Mouse (Mus musculus) midbrain, postnatal 0 days (tissue): ENCODE measurements around the gene 2310033P09Rik. TPM values are rescaled to one million over a fixed set of nuclear protein-coding genes. Genes with fewer than 3 reads are reported as not detected.
A peak's percentile ranks its signal among the peaks of the same experiment; 100 is the strongest.

ENCODE experiments used
- ATAC-seq: fragments of 200-750 bp; cut with Nextera tagmentation; 2 replicates; pipeline ENCODE4 v1.8.0; 2017; ENCODE audit warnings: moderate number of reproducible peaks, mild to moderate bottlenecking, moderate TSS enrichment, moderate library complexity; ENCODE audit not compliant: low FRiP score
- DNase-seq: peaks from one replicate; pipeline ENCODE4 v3.0.0-alpha.2; 2015; ENCODE audit warnings: low spot score
- H3K27ac ChIP-seq: fragments of 300-500 bp; sonication (generic); 2 replicates; pipeline ENCODE4 v1.5.1; 2014; ENCODE audit warnings: low read depth, mild to moderate bottlenecking, low read length, mixed read lengths
- H3K27me3 ChIP-seq: fragments of 300-500 bp; sonication (generic); 2 replicates; pipeline ENCODE4 v1.6.1; 2014; ENCODE audit warnings: low read length, control low read depth, mixed read lengths; ENCODE audit not compliant: insufficient read depth
- H3K36me3 ChIP-seq: fragments of 300-500 bp; sonication (generic); 2 replicates; pipeline ENCODE4 v1.6.1; 2014; ENCODE audit warnings: low read length, control low read depth, mixed read lengths; ENCODE audit not compliant: insufficient read depth
- H3K4me1 ChIP-seq: fragments of 300-500 bp; sonication (generic); 2 replicates; pipeline ENCODE4 v1.6.1; 2014; ENCODE audit warnings: mild to moderate bottlenecking, control low read depth, antibody characterized with exemption, low read length, mixed read lengths; ENCODE audit not compliant: insufficient read depth
- H3K4me2 ChIP-seq: fragments of 300-500 bp; sonication (generic); 2 replicates; pipeline ENCODE4 v1.6.1; 2014; ENCODE audit warnings: low read depth, mild to moderate bottlenecking, low read length, mixed read lengths; ENCODE audit not compliant: poor library complexity, severe bottlenecking
- H3K4me3 ChIP-seq: fragments of 300-500 bp; sonication (generic); 2 replicates; pipeline ENCODE4 v1.5.1; 2014; ENCODE audit warnings: low read depth, mild to moderate bottlenecking, low read length, moderate library complexity
- H3K9ac ChIP-seq: fragments of 300-500 bp; sonication (generic); replicated peaks from 2 replicates; pipeline ENCODE4 v1.6.1; 2014; ENCODE audit warnings: mild to moderate bottlenecking, low read length, moderate library complexity, mixed read lengths; ENCODE audit not compliant: poor library complexity, severe bottlenecking
- H3K9me3 ChIP-seq: fragments of 300-500 bp; sonication (generic); 2 replicates; pipeline ENCODE4 v1.6.1; 2016; ENCODE audit warnings: low read length, control low read depth
- CTCF ChIP-seq: IDR thresholded peaks from 2 replicates; pipeline ENCODE4 v1.5.1; 2016; ENCODE audit warnings: antibody characterized with exemption, mild to moderate bottlenecking
- WGBS: fragments of 180-500 bp; shearing (Covaris S2); extraction: QIAGEN DNeasy Blood & Tissue Kit; methylation state at CpG from one replicate; pipeline ENCODE4 v1.1.7; 2014; 5-methylcytosine and 5-hydroxymethylcytosine counted together
- polyA plus RNA-seq: library from polyadenylated mRNA; unstranded; fragments of >200 nt; fragmentation: Nextera tagmentation; extraction: Ambion mirVana; gene quantifications from 2 replicates; pipeline ENCODE4 v1.2.1, GENCODE M21; 2015
- total RNA-seq: library from RNA; depleted of rRNA; stranded (reverse); fragments of >200 nt; gene quantifications from 2 replicates; pipeline ENCODE4 v1.2.3, GENCODE M21; 2014

2310033P09Rik gene
- total and polyA plus RNA-seq, 2 experiments from 2014 or later: 7.0 to 28.3 TPM

GRCm38 (mm10) chr11:59224025-59224424 lies 15.9 kb downstream of the 2310033P09Rik start:
- H3K4me1 ChIP-seq: peaks cover 15% of the 10 kb centered on the region
- no peak overlapping the region for H3K9ac ChIP-seq
- H3K4me2 ChIP-seq: no peak overlapping the region
- ATAC-seq: no peak
- H3K27ac ChIP-seq: no peak overlapping the region
- 92% methylated on average over 3 of the region's 3 CpGs for WGBS
- no peaks in the 10 kb centered on the region for H3K27me3 ChIP-seq
- H3K4me3 ChIP-seq: no peak overlapping the region
- H3K36me3 ChIP-seq: no peaks in the 10 kb centered on the region
- DNase-seq: no peak
- H3K9me3 ChIP-seq: no peaks in the 10 kb centered on the region
- TF ChIP-seq CTCF: no peak

- Histone ChIP-seq H3K27ac (no peak overlapping the region), H3K9ac (no peak overlapping the region), H3K4me1 (peaks cover 15% of the 10 kb centered on the region), H3K36me3 (no peaks in the 10 kb centered on the region), H3K4me3 (no peak overlapping the region), H3K9me3 (no peaks in the 10 kb centered on the region), H3K27me3 (no peaks in the 10 kb centered on the region), H3K4me2 (no peak overlapping the region)
- ATAC-seq (no peak), DNase-seq (no peak)
- 70% methylated on average over 2 of the region's 2 CpGs for WGBS
- TF ChIP-seq CTCF: no peak
Measured at GRCm38 (mm10) chr11:59224470-59224869, 16.3 kb downstream of the 2310033P09Rik start.

DNA sequence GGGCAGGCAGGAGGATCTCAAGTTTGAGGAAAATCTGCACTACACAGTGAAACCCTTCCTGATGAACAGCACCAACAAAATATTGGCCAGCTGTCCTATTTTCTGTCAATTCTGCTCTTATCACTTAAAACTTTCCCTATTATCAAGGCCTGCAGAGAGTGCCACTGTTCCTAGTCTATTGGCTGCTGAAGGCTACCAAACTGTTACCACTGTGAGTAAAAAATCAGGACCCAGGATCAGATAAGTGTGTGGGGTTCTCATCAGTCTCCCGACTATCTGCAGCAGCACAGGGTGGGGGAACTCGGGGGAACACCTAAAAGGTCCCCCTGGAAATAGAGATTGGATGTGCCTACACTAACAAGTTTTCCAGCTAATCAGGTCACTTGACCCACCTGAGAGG lies 17.0 kb downstream of the 2310033P09Rik start:
- Histone ChIP-seq H3K9me3 (no peaks in the 10 kb centered on the region), H3K4me3 (no peak overlapping the region), H3K4me2 (no peak overlapping the region), H3K36me3 (no peaks in the 10 kb centered on the region), H3K9ac (no peak overlapping the region), H3K27me3 (no peaks in the 10 kb centered on the region), H3K27ac (no peak overlapping the region), H3K4me1 (peaks cover 15% of the 10 kb centered on the region)
- WGBS: 90% methylated on average over 2 of the region's 2 CpGs
- no peak for TF ChIP-seq CTCF
- DNase-seq (no peak), ATAC-seq (no peak)

DNA sequence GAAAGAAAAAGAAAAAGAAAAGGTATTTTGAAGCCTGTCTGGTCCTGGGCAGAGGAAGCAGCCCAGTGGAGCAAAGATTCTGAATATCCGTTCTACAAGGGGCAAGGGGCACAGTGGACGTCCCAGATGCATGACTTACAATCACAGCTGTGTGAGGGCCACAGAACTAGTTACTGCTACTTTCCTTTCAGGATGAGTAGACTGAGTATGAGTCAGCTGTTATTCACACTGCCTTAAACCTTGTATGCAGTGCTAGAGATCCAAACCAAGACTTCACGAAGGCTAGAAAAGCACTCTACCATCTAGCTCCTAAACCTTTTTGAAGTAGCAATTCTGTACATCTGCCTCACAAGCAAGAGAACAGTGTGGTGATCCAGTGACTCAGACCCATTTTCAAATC lies 18.1 kb downstream of the 2310033P09Rik start:
- DNase-seq (no peak), ATAC-seq (no peak)
- peaks cover 15% of the 10 kb centered on the region for H3K4me1 ChIP-seq
- no peaks in the 10 kb centered on the region for H3K27me3 ChIP-seq
- 61% methylated on average over 3 of the region's 3 CpGs for WGBS
- peak overlapping the region; percentile 100 for H3K4me3 ChIP-seq
- H3K36me3 ChIP-seq: no peaks in the 10 kb centered on the region
- no peak for TF ChIP-seq CTCF
- peak overlapping the region; percentile 98; the same call in 1 of the 2 replicates for H3K9ac ChIP-seq
- H3K9me3 ChIP-seq: no peaks in the 10 kb centered on the region
- no peak overlapping the region for H3K27ac ChIP-seq
- peak overlapping the region; percentile 91 for H3K4me2 ChIP-seq

DNA sequence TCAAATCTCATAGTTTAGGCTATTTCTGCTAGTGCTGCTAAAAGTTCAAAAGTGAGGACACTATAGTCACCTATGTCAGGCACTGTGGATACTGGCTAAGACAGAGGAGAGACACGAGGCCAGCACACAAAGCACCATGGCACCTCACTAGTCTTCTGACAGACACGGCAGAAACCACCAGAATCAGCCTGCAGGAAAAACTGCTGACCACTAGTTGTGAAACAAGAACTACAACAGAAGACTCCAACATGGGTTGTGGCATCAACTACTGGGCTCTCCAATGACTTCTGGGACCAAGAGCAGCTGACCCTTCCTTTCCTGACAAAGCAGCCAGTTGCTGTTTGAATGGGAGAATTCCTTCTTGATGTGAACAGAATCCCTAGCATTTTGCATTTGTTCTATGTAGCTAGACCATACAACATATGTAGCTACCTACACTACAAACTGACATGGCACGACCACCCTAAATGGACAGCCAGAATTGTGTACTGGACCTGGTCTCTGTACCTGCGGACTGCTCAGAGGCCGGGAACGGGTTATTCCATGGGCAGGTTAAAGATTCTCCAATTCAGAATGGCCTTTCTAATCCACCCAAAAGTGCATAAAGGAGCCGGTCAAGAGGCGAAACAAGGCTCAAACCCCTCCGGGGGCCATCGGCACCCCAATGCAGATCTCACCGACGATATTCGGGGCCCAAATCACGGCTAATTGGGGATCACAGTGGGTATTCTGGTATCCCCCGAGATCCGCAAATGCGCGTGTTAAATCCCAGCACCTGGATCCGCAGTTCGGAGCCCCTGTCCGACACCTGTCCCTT lies 18.9 kb downstream of the 2310033P09Rik start:
- H3K9me3 ChIP-seq: no peaks in the 10 kb centered on the region
- H3K4me1 ChIP-seq: peaks cover 15% of the 10 kb centered on the region
- no peaks in the 10 kb centered on the region for H3K36me3 ChIP-seq
- peak overlapping the region; percentile 94 for H3K27ac ChIP-seq
- 0 out of 2 replicates have a peak, but pooled peaks have one; percentile 13 for TF ChIP-seq CTCF
- no peaks in the 10 kb centered on the region for H3K27me3 ChIP-seq
- 4% methylated on average over 21 of the region's 21 CpGs for WGBS
- H3K4me2 ChIP-seq: peak overlapping the region; percentile 91
- H3K4me3 ChIP-seq: peak overlapping the region; percentile 100
- ATAC-seq (no peak), DNase-seq (no peak)
- peak overlapping the region; percentile 98 for H3K9ac ChIP-seq

DNA sequence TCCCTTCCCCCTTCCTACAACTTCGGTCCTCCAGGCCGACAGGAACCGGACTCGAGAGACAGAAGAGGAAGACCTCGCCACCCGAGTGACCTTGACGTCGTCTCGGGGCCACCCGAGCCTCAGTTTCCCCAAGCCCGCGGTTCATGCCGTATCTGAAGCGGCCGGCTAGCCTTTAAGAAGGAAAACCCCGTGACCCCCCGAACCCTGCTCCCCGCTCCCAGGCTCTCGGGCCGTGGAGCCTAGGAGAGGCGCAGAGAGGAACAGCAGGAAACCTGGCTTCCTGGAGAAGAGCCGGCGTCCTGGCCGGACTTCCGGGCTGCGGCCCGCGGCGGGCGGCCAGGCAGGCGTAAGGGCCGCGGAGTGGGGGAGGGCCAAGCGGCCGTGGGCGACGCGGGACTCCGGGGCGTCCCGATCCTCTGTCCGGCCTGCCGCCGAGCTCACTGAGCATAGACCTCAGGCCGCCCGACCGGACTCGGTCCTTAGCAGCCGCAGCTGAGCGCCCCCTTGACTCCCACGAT lies 19.5 kb downstream of the 2310033P09Rik start:
- Histone ChIP-seq H3K36me3 (no peaks in the 10 kb centered on the region), H3K9me3 (no peaks in the 10 kb centered on the region), H3K27me3 (no peaks in the 10 kb centered on the region), H3K4me1 (peaks cover 15% of the 10 kb centered on the region), H3K9ac (peak overlapping the region; percentile 98), H3K4me3 (peak overlapping the region; percentile 100), H3K4me2 (peak overlapping the region; percentile 91), H3K27ac (peak overlapping the region; percentile 94)
- WGBS: under 1% methylated on average over 41 of the region's 51 CpGs
- TF ChIP-seq CTCF: no peak
- DNase-seq (peak; percentile 52), ATAC-seq (peak; percentile 74)
